Mouse (Mus musculus): ENCODE data around the gene Tmem132c. TPM values are rescaled to one million over a fixed set of nuclear protein-coding genes. Genes with fewer than 3 reads are reported as not detected.
A peak's percentile ranks its signal among the peaks of the same experiment; 100 is the strongest.

The Tmem132c gene
- total RNA-seq, 2 experiments from 2014 or later: not detected

DNA sequence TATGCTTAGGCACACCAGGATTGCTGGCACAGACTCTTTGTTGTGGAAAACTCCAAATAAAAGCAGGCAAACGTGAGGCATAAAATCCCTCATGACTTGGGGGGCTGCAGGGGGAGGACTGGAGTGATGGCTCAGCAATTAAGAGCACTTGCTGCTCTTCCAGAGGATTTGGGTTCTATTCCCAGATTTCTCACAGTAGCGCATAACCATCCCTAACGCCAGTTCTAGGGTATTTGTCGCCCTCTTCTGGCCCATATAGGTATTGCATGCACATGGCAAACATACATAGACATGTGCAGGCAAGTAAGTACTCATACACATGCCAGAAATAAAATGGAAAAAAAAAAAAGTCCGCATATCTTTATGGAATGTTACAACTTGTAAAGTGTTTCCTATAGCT lies 239.8 kb downstream of the Tmem132c start:
- ATAC-seq (replicated peaks; ENCODE audit: poor library complexity, severe bottlenecking): 0 out of 2 replicates have a peak, but pooled peaks have one; percentile 18

- ATAC-seq (replicated peaks; ENCODE audit: poor library complexity, severe bottlenecking): peak; percentile 51
These were observed 240.7 kb downstream of the Tmem132c start for GRCm38 (mm10) chr5:127482342-127482741.

DNA sequence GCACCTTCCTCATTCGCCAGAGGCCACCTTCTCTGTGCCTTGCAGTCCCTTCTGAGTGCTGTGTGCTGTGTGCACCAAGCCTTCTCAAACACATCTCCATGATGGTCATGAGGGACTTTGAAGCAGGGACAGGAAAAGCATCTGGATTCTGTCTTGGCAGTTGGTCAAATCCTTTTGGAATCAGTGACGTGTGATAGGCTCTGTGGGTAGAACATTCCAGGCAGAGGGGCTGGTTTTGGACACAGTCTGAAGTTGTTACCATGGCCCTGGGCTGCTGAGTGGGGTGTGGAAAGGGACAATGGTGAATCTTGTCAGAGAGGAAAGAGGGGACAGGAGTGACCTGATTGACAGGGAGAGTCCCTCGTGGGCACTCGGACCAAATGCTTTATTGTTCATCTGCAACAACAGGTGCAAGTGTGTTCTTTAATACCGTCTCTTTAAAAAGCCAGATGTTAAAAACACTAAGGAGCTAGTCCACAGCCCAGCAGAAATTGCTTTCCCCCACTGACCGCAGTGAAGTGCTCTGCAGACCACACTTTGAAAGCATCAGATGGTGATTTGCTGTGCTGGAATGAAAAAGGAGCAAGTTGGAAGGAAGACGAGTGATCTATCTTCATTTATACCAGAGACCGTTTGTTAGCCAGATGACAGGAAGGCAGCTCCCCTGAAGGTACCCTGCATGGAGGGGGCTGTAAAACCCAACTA lies 242.5 kb downstream of the Tmem132c start:
- ATAC-seq (replicated peaks; ENCODE audit: poor library complexity, severe bottlenecking): no peak

DNA sequence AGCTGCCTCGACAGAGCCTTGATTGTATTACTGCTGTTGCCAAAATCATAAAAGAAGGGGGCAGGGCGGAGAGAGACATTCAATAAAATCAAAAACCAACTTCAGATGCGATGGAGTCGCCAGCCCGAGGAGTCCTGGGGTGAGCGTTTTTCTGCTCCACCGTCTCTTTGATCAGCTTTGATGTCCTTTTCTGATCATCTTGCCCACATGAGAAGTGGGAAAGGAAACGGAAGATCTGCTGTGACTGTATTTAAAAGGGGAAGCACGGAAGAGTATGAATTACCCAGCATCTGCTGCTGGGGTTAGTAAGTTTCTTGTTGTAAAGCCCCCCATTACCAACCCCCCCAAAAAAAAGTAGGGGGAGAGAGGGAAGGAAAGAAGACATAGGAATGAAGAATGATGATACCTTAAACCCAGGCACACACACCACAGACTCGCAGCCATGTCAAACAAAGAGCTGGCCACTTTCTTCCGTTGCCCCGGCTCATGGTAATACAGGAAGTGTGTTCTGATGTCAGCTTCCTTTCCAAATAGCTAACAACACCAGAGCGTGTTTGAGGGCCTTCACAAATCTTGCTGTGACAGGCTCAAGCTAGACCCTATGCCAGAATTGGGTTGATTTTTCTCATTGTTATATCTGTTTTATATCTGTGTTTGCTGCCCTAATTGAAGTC lies 243.3 kb downstream of the Tmem132c start:
- ATAC-seq (replicated peaks; ENCODE audit: poor library complexity, severe bottlenecking): peak; percentile 63

- ATAC-seq (replicated peaks; ENCODE audit: poor library complexity, severe bottlenecking): no peak
These were observed 245.6 kb downstream of the Tmem132c start for GRCm38 (mm10) chr5:127487190-127487589.

GRCm38 (mm10) chr5:127488666-127489065 lies 247.1 kb downstream of the Tmem132c start:
- ATAC-seq (replicated peaks; ENCODE audit: poor library complexity, severe bottlenecking): no peak

DNA sequence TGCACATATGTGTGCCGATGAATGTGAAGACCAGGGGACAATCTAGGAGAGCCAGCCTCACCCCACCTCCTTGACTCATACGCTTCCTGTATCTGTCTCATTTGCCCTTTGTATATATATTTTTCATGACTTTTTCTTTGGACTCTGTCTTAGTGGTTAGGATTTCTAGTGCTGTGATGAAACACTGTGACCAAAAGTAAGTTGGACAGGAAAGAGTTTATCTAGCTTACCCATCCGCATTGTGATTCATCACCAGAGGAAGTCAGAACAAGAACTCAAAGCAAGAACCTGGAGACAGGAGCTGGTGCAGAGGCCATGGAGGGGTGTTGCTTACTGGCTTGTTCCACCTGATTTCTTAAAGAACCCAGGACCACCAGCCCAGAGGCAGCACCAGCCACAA lies 250.1 kb downstream of the Tmem132c start:
- peak; percentile 78 for ATAC-seq (replicated peaks; ENCODE audit: poor library complexity, severe bottlenecking)

DNA sequence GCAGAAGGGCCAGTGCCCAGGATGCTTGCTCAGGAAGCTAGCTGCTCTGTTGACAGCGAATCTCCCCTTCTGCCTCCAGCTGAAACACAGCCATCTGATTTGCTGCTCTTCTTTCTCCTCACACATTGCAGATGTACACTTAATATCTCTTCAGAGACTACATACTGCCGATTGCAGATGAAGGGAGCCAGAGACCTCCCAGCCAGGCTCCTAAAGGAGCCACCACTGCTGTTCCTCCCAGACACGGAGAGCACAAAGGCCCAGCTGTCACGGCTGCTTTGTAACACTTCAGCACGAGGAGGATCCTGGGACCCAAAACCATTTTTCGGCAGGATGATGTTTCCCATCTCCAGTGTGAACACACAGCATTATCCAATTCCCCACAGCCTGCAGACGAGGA lies 255.3 kb downstream of the Tmem132c start:
- ATAC-seq (replicated peaks; ENCODE audit: poor library complexity, severe bottlenecking): no peak

DNA sequence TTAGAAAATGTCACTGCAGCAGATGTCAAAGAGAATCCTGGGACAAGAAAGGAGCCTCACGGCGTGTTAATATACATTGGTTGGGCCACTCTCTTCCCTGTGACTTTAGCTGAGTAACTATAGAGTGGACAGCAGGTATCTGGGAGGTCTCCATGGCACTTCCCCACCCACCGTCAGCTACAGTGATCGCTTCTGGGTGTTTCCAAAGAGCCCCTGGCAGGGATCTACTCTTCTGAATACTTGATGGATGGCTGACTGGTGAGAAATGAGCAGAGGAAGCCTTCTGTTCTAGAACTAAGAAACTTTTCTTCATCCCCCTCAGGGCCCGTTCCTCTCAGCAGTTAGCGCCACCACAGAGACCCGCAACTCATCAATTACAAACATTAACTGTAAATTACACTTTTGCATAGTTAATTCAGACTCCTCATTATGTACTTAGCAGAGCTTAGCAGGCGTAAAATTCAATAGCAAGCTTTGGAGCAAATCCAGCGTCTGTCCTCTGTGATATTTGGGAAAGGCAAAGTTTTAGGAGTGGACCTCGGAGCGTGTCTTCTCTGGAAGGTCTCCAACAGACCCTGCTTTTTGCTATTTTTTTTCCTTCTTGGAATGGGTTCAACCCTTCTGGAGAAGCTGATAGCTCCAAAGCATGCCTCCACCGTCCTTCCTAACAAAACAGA lies 257.7 kb downstream of the Tmem132c start:
- no peak for ATAC-seq (replicated peaks; ENCODE audit: poor library complexity, severe bottlenecking)

- peak; percentile 43; the same call in 1 of the 2 replicates for ATAC-seq (replicated peaks; ENCODE audit: poor library complexity, severe bottlenecking)
These were observed 261.2 kb downstream of the Tmem132c start for GRCm38 (mm10) chr5:127502838-127503237.

GRCm38 (mm10) chr5:127505697-127506096 lies 264.1 kb downstream of the Tmem132c start:
- ATAC-seq (replicated peaks; ENCODE audit: poor library complexity, severe bottlenecking): peak; percentile 81

- ATAC-seq (replicated peaks; ENCODE audit: poor library complexity, severe bottlenecking): peak; percentile 71
These were observed 270.0 kb downstream of the Tmem132c start for GRCm38 (mm10) chr5:127511653-127512052.

DNA sequence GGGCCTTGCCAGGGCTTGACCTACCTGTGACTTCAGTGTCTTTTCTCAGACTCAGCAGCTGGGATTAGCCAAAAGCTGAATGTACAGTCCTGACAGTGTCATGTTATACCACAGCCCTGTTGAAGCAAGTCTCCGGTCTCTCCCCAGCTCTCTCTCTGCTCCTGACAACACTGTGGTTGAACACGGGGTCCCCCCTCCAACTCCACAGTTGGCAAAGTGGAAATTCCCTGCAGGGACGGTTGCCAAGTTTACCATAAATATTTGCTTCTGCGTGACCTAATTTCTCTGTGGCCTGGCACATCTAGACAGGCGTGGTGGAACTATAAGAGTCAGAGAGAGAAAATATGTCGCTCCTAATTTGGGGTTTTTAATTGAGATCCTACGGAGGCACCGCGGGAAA lies 274.4 kb downstream of the Tmem132c start:
- no peak for ATAC-seq (replicated peaks; ENCODE audit: poor library complexity, severe bottlenecking)

GRCm38 (mm10) chr5:127522744-127523476 lies 281.3 kb downstream of the Tmem132c start:
- ATAC-seq (replicated peaks; ENCODE audit: poor library complexity, severe bottlenecking): peak; percentile 55; the same call in 1 of the 2 replicates

- no peak for ATAC-seq (replicated peaks; ENCODE audit: poor library complexity, severe bottlenecking)
These were observed 285.9 kb downstream of the Tmem132c start for GRCm38 (mm10) chr5:127527344-127527974.

GRCm38 (mm10) chr5:127537508-127537907 lies 295.9 kb downstream of the Tmem132c start:
- ATAC-seq (replicated peaks; ENCODE audit: poor library complexity, severe bottlenecking): no peak

GRCm38 (mm10) chr5:127546585-127546991 lies 305.0 kb downstream of the Tmem132c start:
- no peak for ATAC-seq (replicated peaks; ENCODE audit: poor library complexity, severe bottlenecking)

DNA sequence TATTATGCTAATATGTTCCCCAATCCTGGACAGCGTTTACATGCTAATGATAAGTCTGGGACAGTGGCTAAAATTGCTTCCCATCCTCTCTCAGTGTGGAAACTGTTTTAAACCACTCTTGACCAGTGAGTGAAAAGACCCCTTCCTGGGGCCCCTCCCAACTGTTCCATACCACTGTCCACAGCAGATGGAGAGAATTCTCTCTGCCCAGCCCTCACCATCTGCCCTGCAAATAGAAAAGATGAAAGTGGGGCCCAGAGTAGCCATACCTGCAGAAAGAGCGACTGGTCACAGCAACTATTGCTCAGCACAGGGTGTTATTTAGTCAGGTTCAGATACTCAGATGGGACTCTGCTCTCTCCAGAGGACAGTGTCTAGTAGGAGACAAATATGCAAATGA lies 306.5 kb downstream of the Tmem132c start:
- no peak for ATAC-seq (replicated peaks; ENCODE audit: poor library complexity, severe bottlenecking)

DNA sequence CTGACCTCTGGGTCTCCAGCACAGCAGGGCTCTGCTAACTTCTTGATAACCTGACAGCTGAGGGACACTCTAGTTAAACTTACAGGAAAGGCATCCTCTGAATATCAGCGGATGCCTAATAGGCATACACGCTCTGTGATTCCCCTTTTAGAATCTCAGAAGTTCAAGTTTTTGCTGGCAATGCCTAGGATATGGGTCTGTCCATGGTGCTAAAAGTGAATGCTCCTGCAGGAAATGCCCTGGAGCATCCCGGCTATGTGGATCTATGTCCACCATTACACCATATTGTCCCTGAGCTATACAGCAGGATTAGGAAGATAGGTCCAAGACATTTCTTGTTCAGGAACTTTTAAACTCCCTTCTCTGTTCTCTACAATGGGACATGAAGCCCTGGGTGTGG lies 319.5 kb downstream of the Tmem132c start:
- no peak for ATAC-seq (replicated peaks; ENCODE audit: poor library complexity, severe bottlenecking)

GRCm38 (mm10) chr5:127567165-127567741 lies 325.6 kb downstream of the Tmem132c start:
- ATAC-seq (replicated peaks; ENCODE audit: poor library complexity, severe bottlenecking): no peak

All from granulocyte monocyte progenitor cell, adult 5-6 weeks (primary cell).